Mouse (Mus musculus): ENCODE measurements around the gene Kiss1r.

Gene Kiss1r

GRCm38 (mm10) chr10:79924998-79925784 lies 8.4 kb downstream of the Kiss1r start:
- DNase-seq, result peak; percentile 97

GRCm38 (mm10) chr10:79925785-79926490 lies 9.2 kb downstream of the Kiss1r start:
- peak; percentile 63 for DNase-seq

DNA sequence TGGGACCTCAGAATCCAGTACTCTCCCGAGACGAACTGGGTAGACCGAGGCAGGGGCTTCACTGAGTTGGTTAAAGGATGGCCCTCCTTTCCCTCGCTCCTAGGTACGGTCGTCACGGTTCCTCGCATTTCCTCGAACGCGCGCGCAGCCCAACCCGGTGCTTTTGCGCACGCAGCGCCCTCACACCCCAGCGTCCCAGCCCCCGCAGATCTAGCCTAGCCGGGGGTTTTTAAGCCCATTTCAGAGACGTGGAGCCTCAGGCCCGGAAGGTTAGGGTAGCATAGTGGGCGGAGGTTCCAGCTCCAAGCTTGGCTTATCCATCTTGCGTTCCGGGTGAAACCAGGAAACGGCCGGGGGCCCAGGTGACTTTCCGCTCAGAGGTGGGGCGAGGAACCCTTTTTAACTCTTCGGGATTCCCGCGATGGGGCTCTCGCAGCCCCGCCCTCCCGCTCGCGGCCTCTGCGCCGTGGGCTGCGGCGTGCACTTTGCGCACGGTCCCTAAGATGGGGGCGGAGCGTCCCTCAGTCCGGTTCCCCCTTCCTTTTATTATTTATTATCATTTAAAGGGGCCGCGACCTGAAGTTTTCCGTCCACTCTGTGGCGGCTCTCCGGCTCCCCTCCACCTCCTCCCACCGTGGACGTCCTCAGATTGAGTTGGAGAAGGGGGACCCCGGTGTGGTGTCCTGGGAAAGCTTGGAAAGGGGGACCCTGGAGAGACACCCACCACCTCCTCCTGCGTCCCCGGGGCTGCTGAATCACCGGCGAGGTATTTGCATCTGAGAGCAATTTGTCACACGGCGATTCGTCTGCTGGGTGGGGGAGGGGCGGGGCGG lies 9.9 kb downstream of the Kiss1r start, which contains the start of gene Arid3a:
Arid3a (plus strand) TSS at position 553 of the 833 bp plus-strand sequence.
- DNase-seq, result peak; percentile 91

DNA sequence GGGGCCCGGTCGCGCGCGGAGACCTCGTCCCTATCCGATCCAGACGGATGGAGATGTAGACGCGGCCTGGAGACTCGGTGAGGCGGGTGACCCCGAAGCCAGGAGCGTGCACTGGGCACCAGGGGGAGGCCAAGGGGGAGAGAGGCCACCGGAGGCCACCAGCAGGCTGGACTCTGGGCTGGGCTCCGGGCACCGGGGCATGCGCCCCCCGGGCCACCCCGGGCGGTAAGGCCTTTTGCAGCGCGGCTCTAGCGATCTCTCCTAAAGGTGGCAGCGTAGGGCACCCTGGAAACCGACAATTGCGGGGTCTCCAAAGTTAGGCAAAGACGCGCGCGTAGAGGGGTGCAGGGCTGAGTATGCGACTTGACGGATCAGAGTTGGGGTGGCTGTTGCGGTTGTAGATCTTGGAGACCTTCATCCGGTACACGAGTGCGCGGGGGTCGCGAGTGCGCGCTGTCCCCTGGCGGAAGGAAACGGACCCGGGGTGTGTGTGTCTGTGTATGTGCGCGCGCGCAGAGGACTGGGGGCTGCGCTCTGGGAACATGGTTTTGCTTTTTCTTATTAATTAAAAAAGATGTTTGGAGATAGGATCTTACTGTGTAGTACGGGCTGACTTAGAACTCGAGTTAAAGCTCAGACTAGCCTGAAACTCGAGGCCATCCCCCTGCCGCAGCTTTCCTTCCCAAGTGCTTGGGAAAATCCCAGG lies 10.7 kb downstream of the Kiss1r start:
- peak; percentile 86 for DNase-seq

GRCm38 (mm10) chr10:79928030-79928694 lies 11.4 kb downstream of the Kiss1r start:
- peak; percentile 56 for DNase-seq

- DNase-seq, result no peak
Measured at GRCm38 (mm10) chr10:79928907-79929701, 12.3 kb downstream of the Kiss1r start.

DNA sequence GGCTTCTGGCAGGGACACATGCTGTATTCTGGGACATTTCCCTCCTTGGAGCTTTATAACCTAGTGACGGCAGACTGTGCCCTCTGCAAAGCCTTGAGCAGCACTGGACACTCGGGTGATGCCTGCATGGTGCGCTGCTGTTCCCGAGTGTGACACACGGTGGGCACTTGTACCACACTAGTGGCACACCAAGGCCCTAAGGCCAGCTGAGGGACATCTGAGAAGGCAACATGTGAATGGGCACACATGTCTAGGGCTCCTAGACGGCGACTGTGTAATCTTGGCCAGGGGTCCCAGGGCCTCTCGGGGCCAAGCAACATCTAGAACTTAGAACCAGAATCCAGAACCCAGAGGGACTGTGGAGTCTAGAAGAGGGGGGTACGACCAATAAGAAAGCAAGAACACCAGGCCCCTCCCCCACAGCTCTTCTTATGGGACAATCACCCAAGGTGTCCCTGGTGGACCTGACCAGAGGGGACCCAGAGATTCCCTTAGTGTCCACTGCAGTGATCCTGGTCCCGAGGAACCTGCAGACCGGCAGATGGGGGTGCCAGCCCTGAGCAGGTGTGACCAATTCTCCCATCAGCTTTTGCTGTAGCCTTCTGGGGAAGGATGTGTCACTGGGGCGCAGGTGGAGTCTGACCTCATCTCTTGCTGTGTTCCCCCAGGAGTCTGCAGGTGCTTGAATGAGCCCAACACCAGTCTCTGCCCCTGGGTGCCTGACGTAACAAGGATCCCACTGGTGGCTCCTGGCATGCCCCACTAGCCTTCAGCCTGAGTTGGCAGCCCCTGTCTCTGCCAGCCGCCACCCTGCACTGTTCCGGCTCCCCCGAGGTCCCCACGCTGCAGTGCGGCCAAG lies 13.4 kb downstream of the Kiss1r start:
- DNase-seq, result no peak

DNA sequence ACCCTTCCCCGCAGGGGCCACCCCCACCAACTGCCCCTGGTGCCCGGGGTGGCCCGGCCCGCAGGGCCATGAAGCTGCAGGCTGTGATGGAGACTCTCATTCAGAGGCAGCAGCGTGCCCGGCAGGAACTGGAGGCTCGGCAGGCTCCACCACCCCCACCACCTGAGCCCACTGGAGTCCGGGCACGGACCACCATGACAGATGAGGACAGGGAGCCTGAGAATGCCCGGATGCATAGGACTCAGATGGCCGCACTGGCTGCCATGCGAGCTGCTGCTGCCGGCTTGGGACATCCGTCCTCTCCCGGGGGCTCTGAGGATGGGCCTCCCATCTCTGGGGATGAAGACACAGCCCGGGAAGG lies 14.0 kb downstream of the Kiss1r start:
- DNase-seq, result no peak

- DNase-seq, result no peak
Measured at GRCm38 (mm10) chr10:79931797-79932196, 15.0 kb downstream of the Kiss1r start.

- no peak for DNase-seq
Measured at GRCm38 (mm10) chr10:79932736-79933135, 16.0 kb downstream of the Kiss1r start.

DNA sequence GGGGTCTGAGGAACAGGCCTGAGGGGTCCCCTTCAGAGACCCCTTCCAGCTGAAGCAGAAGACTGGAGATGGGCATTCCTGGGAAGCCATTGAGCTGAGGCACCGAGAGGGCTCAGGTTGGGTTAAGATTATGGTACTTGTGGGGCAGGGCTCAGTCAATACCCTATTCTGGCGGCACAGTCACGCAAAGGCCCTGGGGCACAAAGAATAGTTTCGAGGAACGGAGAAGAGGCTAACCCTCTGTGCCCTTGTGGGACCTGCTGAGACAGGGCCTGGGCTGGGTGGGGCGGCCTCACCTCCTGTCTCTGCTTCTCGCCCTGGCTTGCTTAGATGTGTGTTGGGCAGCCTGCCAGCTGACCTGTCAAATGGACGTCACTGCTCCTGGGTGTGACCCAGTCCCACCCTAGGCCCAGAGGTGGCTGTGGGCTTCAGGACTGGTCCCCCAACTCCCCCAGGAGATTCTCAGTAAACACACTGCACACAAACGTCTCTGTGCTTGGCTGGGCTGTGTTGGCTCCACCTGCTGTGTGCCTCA lies 16.4 kb downstream of the Kiss1r start:
- no peak for DNase-seq

DNA sequence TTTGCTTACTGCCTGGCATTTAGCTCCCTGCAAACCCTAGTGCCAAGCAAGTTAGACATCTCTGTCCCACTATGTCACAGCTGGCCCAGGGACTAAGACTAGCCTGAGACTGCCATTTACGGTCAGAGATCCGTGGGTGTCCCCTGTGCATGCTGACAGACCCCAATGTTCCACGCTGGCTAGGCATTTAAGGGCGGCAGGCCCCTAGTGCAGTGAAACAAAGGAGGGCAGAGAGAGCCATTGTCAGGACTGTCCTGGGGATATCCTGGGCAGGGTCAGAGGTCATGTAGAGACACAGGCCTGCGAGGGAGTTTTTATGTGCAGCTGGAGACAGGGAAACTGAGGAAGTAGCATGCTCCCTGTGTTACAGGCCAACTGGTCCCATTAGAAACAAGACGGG lies 17.1 kb downstream of the Kiss1r start:
- DNase-seq, result no peak

DNA sequence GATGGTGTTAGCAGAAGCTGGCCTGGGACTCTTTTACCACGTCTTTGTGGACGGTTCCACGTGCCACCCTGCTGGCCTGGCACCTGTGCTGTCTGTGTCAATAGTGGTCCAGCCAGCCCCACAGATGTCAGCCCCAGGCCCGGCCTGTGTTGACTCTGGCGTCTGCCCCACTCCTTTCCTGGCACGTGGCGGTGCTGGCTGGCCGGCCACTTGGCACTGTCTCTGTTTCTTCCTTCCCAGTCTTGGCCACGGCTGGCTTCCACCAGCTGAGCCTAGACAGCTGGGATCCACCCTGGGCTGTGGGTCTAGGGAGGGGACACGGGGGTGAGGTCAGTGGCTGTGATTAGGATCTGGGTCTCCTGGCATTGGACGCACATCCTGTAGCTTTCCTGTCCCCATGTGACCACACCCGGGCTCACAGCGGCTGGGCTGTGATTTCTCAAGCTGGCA lies 17.5 kb downstream of the Kiss1r start:
- DNase-seq, result no peak

DNA sequence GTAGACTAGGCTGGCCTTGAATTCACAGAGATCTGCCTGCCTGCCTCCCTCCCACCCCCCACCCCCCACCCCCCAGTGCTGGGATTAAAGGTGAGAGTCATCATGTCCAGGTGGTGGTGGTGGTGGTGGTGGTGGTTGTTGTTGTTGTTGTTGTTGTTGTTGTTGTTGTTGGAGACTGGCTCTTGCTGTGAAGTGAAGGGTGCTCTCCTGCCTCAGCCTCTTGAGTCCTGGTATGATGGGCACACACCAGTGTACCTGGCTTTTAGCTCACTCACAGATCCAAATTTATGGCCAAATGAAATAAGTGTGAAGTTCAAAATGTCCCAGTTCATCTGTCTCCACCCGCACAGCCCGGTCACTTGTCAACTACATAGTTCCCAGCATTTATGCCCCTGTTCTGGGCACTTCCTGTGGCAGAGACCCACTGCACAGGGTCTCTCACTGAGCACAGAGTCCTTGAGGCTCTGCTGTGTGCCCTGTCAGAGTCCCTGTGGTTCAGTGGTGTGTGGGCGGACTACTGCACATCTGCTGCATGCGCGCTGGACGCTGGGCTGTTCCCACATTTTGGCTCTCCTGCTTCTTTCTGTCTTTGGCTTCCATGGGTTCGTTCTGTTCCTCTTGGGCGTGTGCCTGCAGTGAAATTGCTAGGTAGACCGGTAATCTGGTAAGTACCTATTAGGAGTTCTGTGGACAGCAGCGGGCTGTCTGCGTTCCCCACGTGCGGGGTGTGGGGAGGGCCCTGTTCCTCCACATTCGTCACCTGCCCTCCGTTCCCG lies 18.2 kb downstream of the Kiss1r start:
- DNase-seq, result no peak

- DNase-seq, result no peak
Measured at GRCm38 (mm10) chr10:79936284-79936910, 19.6 kb downstream of the Kiss1r start.

DNA sequence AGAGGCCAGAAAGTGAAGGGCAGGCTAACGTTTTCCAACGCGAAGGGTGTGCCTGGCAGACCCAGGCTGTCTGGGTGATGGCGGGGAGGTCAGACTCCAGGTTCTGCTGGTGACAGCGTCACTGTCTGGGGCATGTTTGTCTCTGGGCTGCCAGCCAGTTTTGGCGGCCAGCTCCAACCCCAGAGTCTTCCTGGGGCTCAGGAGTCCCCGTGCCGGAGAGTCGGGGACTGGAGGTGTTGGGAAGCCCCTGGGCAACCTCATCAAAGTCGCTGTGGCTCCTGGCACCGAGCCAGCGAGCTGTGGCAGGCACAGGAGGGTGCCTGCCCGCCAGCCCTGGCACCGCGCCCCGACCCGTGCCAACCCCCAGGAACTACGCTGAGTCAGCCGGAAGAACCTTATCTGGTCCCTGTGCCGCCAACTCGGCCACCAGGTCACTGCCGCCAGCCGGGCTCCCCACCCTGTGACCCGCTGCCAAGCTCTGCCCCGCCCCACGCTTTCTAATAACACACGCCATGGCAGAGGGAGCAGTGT lies 20.2 kb downstream of the Kiss1r start:
- DNase-seq, result peak; percentile 52

DNA sequence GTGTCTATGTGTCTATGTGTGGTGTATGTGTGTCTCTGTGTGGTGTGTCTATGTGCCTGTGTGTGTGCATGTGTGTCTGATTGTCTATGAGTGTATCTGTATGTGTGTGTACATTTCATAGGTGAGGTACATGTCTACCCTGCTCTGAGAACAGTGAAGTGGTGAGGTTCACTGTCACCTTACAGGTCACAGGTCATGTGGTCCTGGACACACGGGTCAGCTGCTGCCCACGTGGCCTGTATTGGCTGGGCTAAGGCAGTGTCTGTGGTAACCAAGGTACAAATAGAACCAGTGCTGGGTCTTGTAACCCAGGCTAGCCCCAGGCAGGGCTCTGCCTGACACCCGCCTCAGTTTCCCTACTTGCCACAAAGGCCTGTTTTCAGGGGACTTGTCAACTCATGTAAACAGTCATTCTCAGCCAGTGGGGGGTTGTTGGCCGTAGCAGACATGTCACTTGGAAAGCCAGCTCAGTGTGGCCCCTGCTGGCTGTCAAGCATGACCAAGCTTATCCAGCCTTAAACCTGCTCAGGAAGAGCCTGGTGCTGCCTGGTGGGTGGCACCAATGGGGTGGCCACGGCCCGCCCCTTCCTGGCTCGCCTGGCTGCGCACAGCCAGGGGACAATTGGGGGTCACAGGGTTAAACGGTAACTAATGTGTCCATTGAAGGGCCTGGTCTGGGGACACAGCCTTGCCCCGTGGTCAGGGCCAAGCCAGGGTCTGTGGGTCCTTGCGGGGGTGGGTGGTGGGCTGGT lies 21.2 kb downstream of the Kiss1r start:
- no peak for DNase-seq

GRCm38 (mm10) chr10:79940749-79941148 lies 24.0 kb downstream of the Kiss1r start:
- no peak for DNase-seq
